Mouse (Mus musculus) kidney, adult 11 months (tissue): ENCODE results near the gene Cfap43.
"Not testable (repeated sequence)": the region's sequence is repeated elsewhere in the genome, so short reads cannot be mapped to it uniquely, and the experiment has no call there.

Experiments used
- DNase-seq: peaks from one replicate; pipeline ENCODE4 v3.0.0; 2022

The Cfap43 gene

DNA sequence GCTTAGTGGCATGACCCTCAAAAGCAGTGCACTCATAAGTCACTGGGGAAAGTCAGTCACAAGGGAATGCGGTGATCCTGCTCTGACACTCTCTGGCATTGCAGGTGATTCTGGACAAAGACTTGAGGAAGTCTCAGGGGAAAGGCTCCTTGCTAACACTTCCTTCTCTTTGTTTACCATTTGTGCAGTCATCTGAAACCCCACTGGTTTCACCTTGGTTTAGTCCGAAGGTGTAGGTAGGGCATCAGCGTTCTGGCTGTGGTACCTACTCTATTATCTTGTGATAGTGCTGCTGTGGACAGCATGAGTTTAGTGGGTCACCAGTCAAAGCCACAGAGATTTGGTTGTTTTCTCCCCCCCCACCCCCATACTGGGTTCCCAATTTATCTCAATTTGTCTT is 69.4 kb downstream of the Cfap43 start:
- DNase-seq, result no peak

- DNase-seq, result not testable (repeated sequence)
These were observed 77.9 kb downstream of the Cfap43 start for GRCm38 (mm10) chr19:47841234-47841633.

DNA sequence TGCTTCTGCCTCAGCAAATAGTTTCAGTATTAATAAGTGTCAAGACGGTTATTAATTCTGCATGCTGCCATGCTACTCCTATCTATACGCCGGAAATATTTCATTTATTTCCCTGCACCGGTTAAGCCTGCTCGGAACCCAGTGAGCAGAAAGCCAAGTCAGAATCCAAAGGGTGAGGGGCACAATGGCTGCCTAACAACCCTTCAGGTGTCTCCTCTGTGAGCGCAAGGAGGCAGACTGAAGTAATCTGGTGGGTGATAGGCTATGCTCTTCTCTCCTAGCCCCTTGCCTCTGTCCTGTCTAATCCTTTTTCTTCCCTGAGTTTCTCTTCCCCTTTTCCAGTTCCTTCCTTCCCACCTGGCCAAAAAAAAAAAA is 81.6 kb downstream of the Cfap43 start:
- DNase-seq, result no peak

- peak; percentile 25 for DNase-seq
These were observed 82.2 kb downstream of the Cfap43 start for GRCm38 (mm10) chr19:47836701-47837526.

DNA sequence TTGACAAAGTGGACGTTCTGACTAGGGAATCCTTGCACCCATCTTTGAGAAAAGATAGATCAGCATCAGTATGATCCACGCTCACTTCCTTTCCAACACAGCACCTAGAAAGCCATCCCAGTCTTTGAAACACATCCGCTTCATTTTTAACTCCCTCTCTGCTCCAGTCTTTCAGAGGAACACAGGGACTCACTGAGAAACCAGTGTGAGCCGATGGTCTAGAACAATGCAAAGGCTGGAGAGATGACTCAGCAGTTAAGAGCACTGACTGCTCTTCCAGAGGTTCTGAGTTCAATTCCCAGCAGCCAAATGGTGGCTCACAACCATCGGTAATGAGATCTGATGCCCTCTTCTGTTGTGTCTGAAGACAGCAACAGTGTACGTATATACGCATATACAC is 83.3 kb downstream of the Cfap43 start:
- DNase-seq, result no peak

GRCm38 (mm10) chr19:47834614-47835013 is 84.5 kb downstream of the Cfap43 start:
- no peak for DNase-seq

DNA sequence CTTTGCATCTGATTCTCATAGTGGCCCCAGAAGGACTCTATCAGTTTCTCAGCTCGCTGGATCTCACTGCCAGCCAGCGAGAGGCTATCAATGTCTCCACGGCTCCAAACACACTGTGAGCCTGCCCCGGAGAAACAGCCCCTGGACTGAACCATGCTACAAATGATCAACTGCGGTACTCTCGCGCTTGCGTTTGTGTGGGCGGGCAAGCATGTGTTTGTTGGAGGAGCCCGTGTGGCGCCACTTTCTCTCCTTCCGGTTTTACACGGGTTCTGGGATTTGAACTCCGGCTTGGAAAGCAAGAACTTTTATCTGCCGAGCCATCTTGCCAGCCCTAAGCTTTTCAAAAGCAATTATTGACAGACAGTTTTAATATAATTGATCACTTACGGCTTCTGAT is 86.8 kb downstream of the Cfap43 start:
- DNase-seq, result no peak

GRCm38 (mm10) chr19:47831111-47831510 is 88.0 kb downstream of the Cfap43 start:
- no peak for DNase-seq

- no peak for DNase-seq
These were observed 89.1 kb downstream of the Cfap43 start for GRCm38 (mm10) chr19:47829913-47830450.

DNA sequence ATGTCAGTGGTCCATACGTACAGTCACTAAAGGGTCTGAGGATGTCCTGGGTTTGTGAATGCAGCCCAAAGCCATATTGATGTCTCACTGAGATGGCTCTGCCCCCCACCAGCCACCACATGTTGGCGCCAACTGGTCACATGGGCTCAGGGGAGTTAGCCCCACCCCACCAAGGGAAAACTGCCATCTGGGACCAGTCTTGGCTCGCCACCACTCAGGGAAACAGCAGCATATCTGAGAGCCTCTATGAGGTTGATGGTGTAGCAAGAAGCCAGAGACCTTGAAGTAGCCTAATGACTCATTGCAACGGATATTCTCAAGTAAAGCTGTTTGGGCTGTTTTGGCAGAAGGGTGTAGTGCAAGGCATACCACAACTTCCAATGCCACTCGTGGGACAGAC is 95.1 kb downstream of the Cfap43 start:
- no peak for DNase-seq

GRCm38 (mm10) chr19:47822143-47822796 is 96.8 kb downstream of the Cfap43 start:
- no peak for DNase-seq

GRCm38 (mm10) chr19:47821494-47821872 is 97.6 kb downstream of the Cfap43 start:
- DNase-seq, result no peak

GRCm38 (mm10) chr19:47820832-47821493 is 98.1 kb downstream of the Cfap43 start:
- DNase-seq, result peak; percentile 41

DNA sequence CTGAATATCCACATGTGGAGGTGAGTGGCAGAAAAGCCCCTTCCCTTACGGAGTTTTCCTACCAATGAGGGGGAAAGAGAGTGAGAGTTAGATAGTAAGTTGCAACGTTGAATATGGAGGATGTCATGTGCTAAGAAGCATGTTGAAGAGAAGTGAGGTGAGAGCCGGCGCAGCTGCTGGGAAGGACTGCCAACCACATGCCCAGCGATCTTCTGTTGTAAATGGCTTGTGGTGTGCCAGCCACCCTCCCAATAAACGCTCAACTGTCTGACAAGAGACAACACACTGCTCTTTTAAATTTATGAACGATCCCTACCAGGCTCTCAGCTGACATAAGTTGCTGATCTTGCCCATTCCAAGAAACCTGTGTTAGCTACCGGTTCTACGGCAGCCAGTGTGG is 101.4 kb downstream of the Cfap43 start:
- no peak for DNase-seq

- DNase-seq, result no peak
These were observed 104.4 kb downstream of the Cfap43 start for GRCm38 (mm10) chr19:47814721-47815120.

GRCm38 (mm10) chr19:47812091-47812490 is 107.0 kb downstream of the Cfap43 start:
- no peak for DNase-seq

GRCm38 (mm10) chr19:47798583-47798982 is 120.5 kb downstream of the Cfap43 start:
- DNase-seq, result no peak

DNA sequence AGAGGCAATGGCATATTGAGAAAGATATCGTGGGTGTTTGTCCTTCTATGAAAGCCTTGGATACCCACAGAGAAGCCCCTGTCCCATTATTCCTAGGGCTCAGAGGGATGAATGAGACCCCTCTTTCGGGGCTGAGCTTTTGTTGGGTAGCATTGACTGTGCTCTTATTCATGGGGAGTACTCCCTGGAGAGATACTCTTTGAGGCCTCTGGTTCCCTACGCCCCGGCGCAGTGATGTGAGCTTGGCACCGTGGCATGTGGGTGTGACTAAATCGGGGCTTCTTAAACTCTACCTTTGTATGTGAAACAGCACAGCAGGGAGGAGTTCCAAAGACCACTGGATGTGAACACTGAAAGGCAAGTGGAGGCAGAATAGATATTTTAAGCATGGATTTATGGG is 122.4 kb downstream of the Cfap43 start:
- DNase-seq, result no peak

GRCm38 (mm10) chr19:47795009-47795728 is 123.9 kb downstream of the Cfap43 start:
- DNase-seq, result peak; percentile 64

DNA sequence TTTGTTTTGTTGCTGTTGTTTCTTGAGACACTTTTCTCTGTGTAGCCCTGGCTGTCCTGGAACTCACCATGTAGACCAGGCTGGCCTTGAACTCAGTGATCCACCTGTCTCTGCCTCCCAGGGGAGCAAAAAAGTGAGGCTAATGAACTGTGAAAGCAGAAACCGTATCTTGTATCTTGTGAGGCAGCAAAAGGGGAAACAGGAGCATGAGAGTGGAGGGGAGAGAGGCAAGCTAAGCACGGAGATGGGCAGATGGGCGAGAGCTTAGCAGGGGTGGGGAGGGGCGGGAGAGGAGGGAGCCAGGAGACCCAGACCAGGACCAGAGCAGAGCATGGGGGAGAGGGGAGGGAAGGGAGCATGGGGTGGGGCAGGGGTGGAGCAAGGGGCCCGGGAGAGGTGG is 124.8 kb downstream of the Cfap43 start:
- DNase-seq, result no peak

DNA sequence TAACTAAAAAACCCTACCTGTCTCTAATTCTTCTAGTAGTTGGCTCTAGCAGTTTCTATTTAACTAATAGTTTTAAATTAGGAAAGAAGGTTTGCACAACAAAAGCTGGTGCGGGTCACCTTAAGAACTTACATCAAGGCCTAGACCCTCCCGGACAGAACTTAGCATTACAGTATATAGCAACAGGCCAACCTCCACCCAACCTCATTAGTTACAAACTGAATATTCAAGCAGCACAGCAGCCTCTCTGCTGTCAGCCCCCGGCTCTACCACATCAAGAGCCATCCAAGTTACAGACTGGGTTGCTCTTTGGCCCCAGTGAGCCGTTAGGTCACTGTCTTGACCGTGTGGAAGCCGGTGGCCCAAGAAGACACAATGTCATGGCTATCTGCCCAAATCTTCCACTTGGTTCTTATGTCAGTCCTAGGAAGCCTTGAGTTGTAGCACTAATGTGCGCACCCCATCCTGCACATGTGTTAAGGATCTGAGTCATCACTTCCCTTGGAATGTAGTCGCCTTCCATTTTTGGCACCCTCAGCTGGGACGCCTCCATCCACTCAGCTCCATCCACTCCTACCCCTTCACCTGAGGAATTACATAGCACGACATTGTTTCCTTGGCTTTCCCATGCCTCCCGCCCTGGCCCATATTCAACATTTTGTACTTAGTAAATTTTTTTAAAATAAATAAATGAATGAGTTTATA is 128.6 kb downstream of the Cfap43 start:
- no peak for DNase-seq

- no peak for DNase-seq
These were observed 135.2 kb downstream of the Cfap43 start for GRCm38 (mm10) chr19:47783898-47784297.
